Mouse (Mus musculus): Measurements from ENCODE around the gene Adam11. TPM values are rescaled to one million over a fixed set of nuclear protein-coding genes. Genes with fewer than 3 reads are reported as not detected.

Adam11 gene
- polyA plus RNA-seq, 2 experiments: 0.06 to 0.30 TPM

DNA sequence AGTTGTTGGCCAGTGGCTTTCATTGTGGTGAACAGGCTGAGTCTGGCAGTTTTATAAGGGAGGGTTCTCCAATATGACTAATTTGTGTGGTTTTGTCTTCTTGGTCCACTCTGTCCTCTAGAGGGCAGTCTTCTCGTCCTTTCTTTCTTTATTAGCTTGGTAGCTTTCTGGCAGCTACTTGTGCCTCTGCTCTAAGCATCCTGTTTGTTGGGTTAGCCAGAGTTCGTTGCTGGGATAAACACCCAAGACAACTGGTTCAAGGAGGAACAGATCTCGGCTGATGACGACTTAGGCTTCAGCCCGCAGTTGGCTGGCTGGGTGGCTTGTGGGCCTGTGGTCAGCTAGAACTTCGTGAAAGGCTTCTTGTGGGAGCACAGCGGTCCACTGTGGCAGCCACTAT lies 32.6 kb upstream of the Adam11 start:
- Histone ChIP-seq H3K9me3 (ENCODE audit: control insufficient read depth, low read length) (no peaks in the 10 kb centered on the region), H3K4me2 (ENCODE audit: low read depth) (no peak overlapping the region), H3K27me3 (ENCODE audit: control insufficient read depth, insufficient read depth, low read length) (no peaks in the 10 kb centered on the region), H3K9ac (replicated peaks) (no peak overlapping the region), H3K36me3 (replicated peaks; ENCODE audit: control insufficient read depth, insufficient read depth, low read depth) (no peaks in the 10 kb centered on the region), H3K27ac (no peak overlapping the region), H3K4me3 (ENCODE audit: insufficient read depth in 1 of 2, low read depth in 2 of 2, low read length in 2 of 2) (no peak overlapping the region), H3K4me1 (replicated peaks; ENCODE audit: control insufficient read depth in 2 of 2, insufficient read depth in 2 of 2, low read length in 1 of 2) (0 out of 4 replicates have a peak, but pooled peaks cover 0 to 1% of the 10 kb centered on the region in 2 experiments)
- ATAC-seq (ENCODE audit: insufficient read depth) (no peak), DNase-seq (ENCODE audit: low read depth in 3 of 3, low spot score in 3 of 3) (peak in 1 of 3 experiments; percentile 28)
- TF ChIP-seq CTCF (IDR thresholded peaks at IDR 0.05; ENCODE audit: low read depth) (peak; percentile 51), EP300 (IDR thresholded peaks at IDR 0.05; ENCODE audit: low read depth) (no peak)
- WGBS (ENCODE audit: insufficient replicate concordance): 24% methylated on average over 7 of the region's 7 CpGs

- DNase-seq (ENCODE audit: low read depth in 3 of 3, low spot score in 3 of 3) (no peak), ATAC-seq (ENCODE audit: insufficient read depth) (no peak)
- Histone ChIP-seq H3K4me2 (ENCODE audit: low read depth) (no peak overlapping the region), H3K27me3 (ENCODE audit: control insufficient read depth, insufficient read depth, low read length) (no peaks in the 10 kb centered on the region), H3K9me3 (ENCODE audit: control insufficient read depth, low read length) (no peaks in the 10 kb centered on the region), H3K4me1 (replicated peaks; ENCODE audit: control insufficient read depth in 2 of 2, insufficient read depth in 2 of 2, low read length in 1 of 2) (no peaks in the 10 kb centered on the region), H3K36me3 (replicated peaks; ENCODE audit: control insufficient read depth, insufficient read depth, low read depth) (no peaks in the 10 kb centered on the region), H3K4me3 (ENCODE audit: insufficient read depth in 1 of 2, low read depth in 2 of 2, low read length in 2 of 2) (no peak overlapping the region), H3K27ac (no peak overlapping the region), H3K9ac (replicated peaks) (no peak overlapping the region)
- no peak for TF ChIP-seq CTCF (IDR thresholded peaks at IDR 0.05; ENCODE audit: low read depth)
- WGBS (ENCODE audit: insufficient replicate concordance): 66% methylated on average over 3 of the region's 3 CpGs
Measured at GRCm38 (mm10) chr11:102729835-102730234, 31.4 kb upstream of the Adam11 start.

DNA sequence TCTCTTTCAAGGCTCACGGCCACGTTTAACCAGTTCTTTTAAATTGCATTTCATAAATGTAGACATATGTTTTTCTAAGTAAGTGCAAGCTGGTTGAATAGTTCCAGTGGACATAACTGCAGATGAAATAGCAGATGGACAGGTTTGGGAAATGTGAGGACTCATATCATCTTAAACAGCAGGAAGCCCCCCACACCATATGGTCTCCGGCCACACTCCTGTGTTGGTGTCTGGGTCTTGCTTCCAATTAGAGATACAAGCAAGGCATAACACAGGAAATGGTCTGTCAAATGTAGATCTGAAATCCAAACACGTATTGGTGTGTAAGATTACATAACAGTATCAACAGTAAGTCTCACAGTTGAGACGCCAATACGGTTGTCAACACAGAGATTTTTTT lies 29.9 kb upstream of the Adam11 start:
- no peak for TF ChIP-seq EP300 (IDR thresholded peaks at IDR 0.05; ENCODE audit: low read depth)
- no peak for TF ChIP-seq CTCF (IDR thresholded peaks at IDR 0.05; ENCODE audit: low read depth)
- H3K4me1 ChIP-seq (replicated peaks; ENCODE audit: control insufficient read depth in 2 of 2, insufficient read depth in 2 of 2, low read length in 1 of 2): no peaks in the 10 kb centered on the region
- no peak for DNase-seq (ENCODE audit: low read depth in 3 of 3, low spot score in 3 of 3)
- 27% methylated on average over 6 of the region's 6 CpGs for WGBS (ENCODE audit: insufficient replicate concordance)
- H3K36me3 ChIP-seq (replicated peaks; ENCODE audit: control insufficient read depth, insufficient read depth, low read depth): no peaks in the 10 kb centered on the region
- H3K9me3 ChIP-seq (ENCODE audit: control insufficient read depth, low read length): no peaks in the 10 kb centered on the region
- no peak overlapping the region for H3K27ac ChIP-seq
- ATAC-seq (ENCODE audit: insufficient read depth): no peak
- H3K9ac ChIP-seq (replicated peaks): no peak overlapping the region
- no peaks in the 10 kb centered on the region for H3K27me3 ChIP-seq (ENCODE audit: control insufficient read depth, insufficient read depth, low read length)
- H3K4me2 ChIP-seq (ENCODE audit: low read depth): no peak overlapping the region
- H3K4me3 ChIP-seq (ENCODE audit: insufficient read depth in 1 of 2, low read depth in 2 of 2, low read length in 2 of 2): no peak overlapping the region

DNA sequence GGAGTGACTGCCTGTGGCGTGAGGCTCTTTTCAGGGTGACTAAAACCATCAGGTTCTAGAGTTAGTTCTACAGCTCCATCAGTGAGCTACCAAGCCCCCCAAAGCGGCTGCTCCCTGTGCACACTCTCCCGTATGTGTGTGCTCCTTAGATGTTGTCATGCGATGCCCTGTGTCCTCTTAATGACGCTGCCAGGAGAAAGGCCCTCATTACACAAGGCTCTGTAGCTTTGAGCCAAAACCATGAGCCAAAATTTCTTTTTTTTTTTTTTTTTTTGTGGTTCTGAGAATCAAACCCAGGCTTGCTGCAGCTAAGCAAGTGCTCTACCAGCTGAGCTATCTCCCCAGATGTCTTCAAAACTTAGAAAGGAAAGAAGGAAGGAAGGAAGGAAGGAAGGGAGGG lies 28.1 kb upstream of the Adam11 start:
- ATAC-seq (ENCODE audit: insufficient read depth): no peak
- Histone ChIP-seq H3K36me3 (replicated peaks; ENCODE audit: control insufficient read depth, insufficient read depth, low read depth) (no peaks in the 10 kb centered on the region), H3K27me3 (ENCODE audit: control insufficient read depth, insufficient read depth, low read length) (no peaks in the 10 kb centered on the region), H3K9ac (replicated peaks) (no peak overlapping the region), H3K4me3 (ENCODE audit: insufficient read depth in 1 of 2, low read depth in 2 of 2, low read length in 2 of 2) (no peak overlapping the region), H3K4me2 (ENCODE audit: low read depth) (no peak overlapping the region), H3K9me3 (ENCODE audit: control insufficient read depth, low read length) (no peaks in the 10 kb centered on the region), H3K27ac (no peak overlapping the region), H3K4me1 (replicated peaks; ENCODE audit: control insufficient read depth in 2 of 2, insufficient read depth in 2 of 2, low read length in 1 of 2) (no peaks in the 10 kb centered on the region)
- WGBS (ENCODE audit: insufficient replicate concordance): 64% methylated on average over 5 of the region's 5 CpGs
- DNase-seq (ENCODE audit: low read depth in 3 of 3, low spot score in 3 of 3): no peak
- no peak for TF ChIP-seq CTCF (IDR thresholded peaks at IDR 0.05; ENCODE audit: low read depth)
- TF ChIP-seq EP300 (IDR thresholded peaks at IDR 0.05; ENCODE audit: low read depth): no peak

GRCm38 (mm10) chr11:102734961-102735360 lies 26.3 kb upstream of the Adam11 start:
- no peaks in the 10 kb centered on the region for H3K4me1 ChIP-seq (replicated peaks; ENCODE audit: control insufficient read depth in 2 of 2, insufficient read depth in 2 of 2, low read length in 1 of 2)
- TF ChIP-seq CTCF (IDR thresholded peaks at IDR 0.05; ENCODE audit: low read depth) (no peak), EP300 (IDR thresholded peaks at IDR 0.05; ENCODE audit: low read depth) (no peak)
- no peak overlapping the region for H3K4me2 ChIP-seq (ENCODE audit: low read depth)
- no peak for ATAC-seq (ENCODE audit: insufficient read depth)
- H3K36me3 ChIP-seq (replicated peaks; ENCODE audit: control insufficient read depth, insufficient read depth, low read depth): no peaks in the 10 kb centered on the region
- 68% methylated on average over 6 of the region's 6 CpGs for WGBS (ENCODE audit: insufficient replicate concordance)
- H3K9ac ChIP-seq (replicated peaks): no peak overlapping the region
- no peak for DNase-seq (ENCODE audit: low read depth in 3 of 3, low spot score in 3 of 3)
- no peak overlapping the region for H3K27ac ChIP-seq
- H3K27me3 ChIP-seq (ENCODE audit: control insufficient read depth, insufficient read depth, low read length): no peaks in the 10 kb centered on the region
- no peak overlapping the region for H3K4me3 ChIP-seq (ENCODE audit: insufficient read depth in 1 of 2, low read depth in 2 of 2, low read length in 2 of 2)
- no peaks in the 10 kb centered on the region for H3K9me3 ChIP-seq (ENCODE audit: control insufficient read depth, low read length)
